Mouse (Mus musculus) kidney, adult 10 weeks (tissue): Measurements from ENCODE around the gene Btbd35f28. TPM values are rescaled to one million over a fixed set of nuclear protein-coding genes. Genes with fewer than 3 reads are reported as not detected.

Source experiments
- polyA plus RNA-seq: library from polyadenylated mRNA; stranded (reverse); fragments of 350-450 nt; fragmentation: Illumina TruSeq; extraction: RNeasy Lipid Tissue Mini Kit (QIAGEN cat#74804); gene quantifications from one replicate; pipeline ENCODE4 v1.2.3, GENCODE M21; 2014; ENCODE audit warnings: low read depth, low replicate concordance

Btbd35f28 gene
- polyA plus RNA-seq: not detected

GRCm38 (mm10) chrX:4196276-4196675 is at the start of gene Btbd35f28:
Gene Btbd35f28 (plus strand): TSS chrX:4196576.

Other genes starting within 250 kb of the Btbd35f28 start
- not detected for gene Btbd35f16, start 239.6 kb upstream of the Btbd35f28 start, polyA plus RNA-seq
- gene Btbd35f3, start 158.9 kb upstream of the Btbd35f28 start, polyA plus RNA-seq: not detected
- not detected for gene Btbd35f20, start 94.7 kb downstream of the Btbd35f28 start, polyA plus RNA-seq
- not detected for gene Btbd35f17, start 174.1 kb downstream of the Btbd35f28 start, polyA plus RNA-seq